Mouse (Mus musculus): Measurements from ENCODE around the gene Mgat3. TPM values are rescaled to one million over a fixed set of nuclear protein-coding genes. Genes with fewer than 3 reads are reported as not detected.

Gene Mgat3
- polyA plus RNA-seq, 1 experiment from 2014 or later, result 0.55 TPM

GRCm38 (mm10) chr15:80233733-80234509 lies 60.4 kb downstream of the Mgat3 start, which contains the start of gene Mief1:
TSS of gene Mief1 (plus strand) at chr15:80234018.
- peaks cover 24% of the 10 kb centered on the region for H3K36me3 ChIP-seq (ENCODE audit: control insufficient read depth, insufficient read depth)
- under 1% methylated on average over 65 of the region's 67 CpGs for WGBS (ENCODE audit: insufficient replicate concordance)
- no peaks in the 10 kb centered on the region for H3K27me3 ChIP-seq (ENCODE audit: control insufficient read depth, insufficient read depth, low read depth, low read length)
- ATAC-seq (ENCODE audit: low read depth), result peak; percentile 97
- peak within 1 kb of the TSS; percentile 86 for H3K4me2 ChIP-seq (ENCODE audit: low read depth, low read length)
- peak within 1 kb of the TSS; percentile 93 for H3K27ac ChIP-seq (ENCODE audit: low read length)
- H3K4me3 ChIP-seq (ENCODE audit: low read depth, low read length), result peak within 1 kb of the TSS; percentile 95
- H3K9me3 ChIP-seq (replicated peaks; ENCODE audit: control insufficient read depth, low read length), result no peaks in the 10 kb centered on the region
- peaks cover 23% of the 10 kb centered on the region for H3K4me1 ChIP-seq (ENCODE audit: control insufficient read depth, low read depth, low read length)
- H3K9ac ChIP-seq (ENCODE audit: low read depth, low read length), result peak within 1 kb of the TSS; percentile 92

- H3K27ac ChIP-seq (ENCODE audit: low read length), result peak within 1 kb of the TSS; percentile 85
- 94% methylated on average over 9 of the region's 9 CpGs for WGBS (ENCODE audit: insufficient replicate concordance)
Observed at GRCm38 (mm10) chr15:80235535-80235934, 62.0 kb downstream of the Mgat3 start, which contains the start of gene AC140267.1. TSS of gene AC140267.1 (plus strand) at chr15:80235835.

GRCm38 (mm10) chr15:80248135-80248534 lies 74.6 kb downstream of the Mgat3 start:
- Histone ChIP-seq H3K4me1 (ENCODE audit: control insufficient read depth, low read depth, low read length) (peaks cover 42% of the 10 kb centered on the region), H3K27ac (ENCODE audit: low read length) (peak overlapping the region; percentile 41), H3K4me3 (ENCODE audit: low read depth, low read length) (no peak overlapping the region), H3K27me3 (ENCODE audit: control insufficient read depth, insufficient read depth, low read depth, low read length) (no peaks in the 10 kb centered on the region), H3K4me2 (ENCODE audit: low read depth, low read length) (no peak overlapping the region), H3K9ac (ENCODE audit: low read depth, low read length) (no peak overlapping the region; the same call in 1 of the 2 replicates), H3K9me3 (replicated peaks; ENCODE audit: control insufficient read depth, low read length) (no peaks in the 10 kb centered on the region), H3K36me3 (ENCODE audit: control insufficient read depth, insufficient read depth) (peaks cover 43% of the 10 kb centered on the region)
- no peak for ATAC-seq (ENCODE audit: low read depth)
- WGBS (ENCODE audit: insufficient replicate concordance), result 90% methylated on average over 12 of the region's 12 CpGs

More at GRCm38 (mm10) chr15:80235535-80235934, 62.0 kb downstream of the Mgat3 start, which contains the start of gene AC140267.1:
- Histone ChIP-seq H3K4me1 (ENCODE audit: control insufficient read depth, low read depth, low read length) (peaks cover 23% of the 10 kb centered on the region), H3K4me2 (ENCODE audit: low read depth, low read length) (peak within 1 kb of the TSS; percentile 79), H3K36me3 (ENCODE audit: control insufficient read depth, insufficient read depth) (peaks cover 31% of the 10 kb centered on the region), H3K9ac (ENCODE audit: low read depth, low read length) (peak within 1 kb of the TSS; percentile 92), H3K27me3 (ENCODE audit: control insufficient read depth, insufficient read depth, low read depth, low read length) (no peaks in the 10 kb centered on the region), H3K4me3 (ENCODE audit: low read depth, low read length) (peak within 1 kb of the TSS; percentile 95), H3K9me3 (replicated peaks; ENCODE audit: control insufficient read depth, low read length) (no peaks in the 10 kb centered on the region)
- ATAC-seq (ENCODE audit: low read depth), result no peak

GRCm38 (mm10) chr15:80248596-80248995 lies 75.1 kb downstream of the Mgat3 start:
- WGBS (ENCODE audit: insufficient replicate concordance), result 81% methylated on average over 1 of the region's 1 CpGs
- H3K27me3 ChIP-seq (ENCODE audit: control insufficient read depth, insufficient read depth, low read depth, low read length), result no peaks in the 10 kb centered on the region
- H3K36me3 ChIP-seq (ENCODE audit: control insufficient read depth, insufficient read depth), result peaks cover 41% of the 10 kb centered on the region
- H3K9me3 ChIP-seq (replicated peaks; ENCODE audit: control insufficient read depth, low read length), result no peaks in the 10 kb centered on the region
- H3K4me2 ChIP-seq (ENCODE audit: low read depth, low read length), result no peak overlapping the region
- ATAC-seq (ENCODE audit: low read depth), result no peak
- H3K4me1 ChIP-seq (ENCODE audit: control insufficient read depth, low read depth, low read length), result peaks cover 47% of the 10 kb centered on the region
- no peak overlapping the region for H3K4me3 ChIP-seq (ENCODE audit: low read depth, low read length)
- H3K27ac ChIP-seq (ENCODE audit: low read length), result peak overlapping the region; percentile 41
- H3K9ac ChIP-seq (ENCODE audit: low read depth, low read length), result no peak overlapping the region

- WGBS (ENCODE audit: insufficient replicate concordance), result 82% methylated on average over 10 of the region's 10 CpGs
- Histone ChIP-seq H3K36me3 (ENCODE audit: control insufficient read depth, insufficient read depth) (peaks cover 37% of the 10 kb centered on the region), H3K27ac (ENCODE audit: low read length) (peak overlapping the region; percentile 97), H3K4me2 (ENCODE audit: low read depth, low read length) (peak overlapping the region; percentile 67; the same call in 1 of the 2 replicates), H3K4me1 (ENCODE audit: control insufficient read depth, low read depth, low read length) (peaks cover 58% of the 10 kb centered on the region), H3K9me3 (replicated peaks; ENCODE audit: control insufficient read depth, low read length) (no peaks in the 10 kb centered on the region), H3K27me3 (ENCODE audit: control insufficient read depth, insufficient read depth, low read depth, low read length) (no peaks in the 10 kb centered on the region), H3K9ac (ENCODE audit: low read depth, low read length) (peak overlapping the region; percentile 67), H3K4me3 (ENCODE audit: low read depth, low read length) (no peak overlapping the region)
- no peak for ATAC-seq (ENCODE audit: low read depth)
Observed at GRCm38 (mm10) chr15:80249672-80250071, 76.2 kb downstream of the Mgat3 start.

GRCm38 (mm10) chr15:80250586-80250985 lies 77.1 kb downstream of the Mgat3 start:
- peak; percentile 35 for ATAC-seq (ENCODE audit: low read depth)
- Histone ChIP-seq H3K4me2 (ENCODE audit: low read depth, low read length) (peak overlapping the region; percentile 67), H3K4me3 (ENCODE audit: low read depth, low read length) (peak overlapping the region; percentile 36), H3K36me3 (ENCODE audit: control insufficient read depth, insufficient read depth) (peaks cover 37% of the 10 kb centered on the region), H3K9ac (ENCODE audit: low read depth, low read length) (peak overlapping the region; percentile 67), H3K27ac (ENCODE audit: low read length) (peak overlapping the region; percentile 97), H3K27me3 (ENCODE audit: control insufficient read depth, insufficient read depth, low read depth, low read length) (no peaks in the 10 kb centered on the region), H3K9me3 (replicated peaks; ENCODE audit: control insufficient read depth, low read length) (no peaks in the 10 kb centered on the region), H3K4me1 (ENCODE audit: control insufficient read depth, low read depth, low read length) (peaks cover 58% of the 10 kb centered on the region)
- WGBS (ENCODE audit: insufficient replicate concordance), result 15% methylated on average over 6 of the region's 6 CpGs

- peak overlapping the region; percentile 99 for H3K27ac ChIP-seq (ENCODE audit: low read length)
- no peak for ATAC-seq (ENCODE audit: low read depth)
- peaks cover 75% of the 10 kb centered on the region for H3K4me1 ChIP-seq (ENCODE audit: control insufficient read depth, low read depth, low read length)
- H3K36me3 ChIP-seq (ENCODE audit: control insufficient read depth, insufficient read depth), result peaks cover 35% of the 10 kb centered on the region
- no peak overlapping the region for H3K4me3 ChIP-seq (ENCODE audit: low read depth, low read length)
- H3K9ac ChIP-seq (ENCODE audit: low read depth, low read length), result no peak overlapping the region
- 70% methylated on average over 2 of the region's 2 CpGs for WGBS (ENCODE audit: insufficient replicate concordance)
- H3K4me2 ChIP-seq (ENCODE audit: low read depth, low read length), result no peak overlapping the region; the same call in 1 of the 2 replicates
- H3K27me3 ChIP-seq (ENCODE audit: control insufficient read depth, insufficient read depth, low read depth, low read length), result no peaks in the 10 kb centered on the region
- H3K9me3 ChIP-seq (replicated peaks; ENCODE audit: control insufficient read depth, low read length), result no peaks in the 10 kb centered on the region
Observed at GRCm38 (mm10) chr15:80253530-80253929, 80.0 kb downstream of the Mgat3 start.

GRCm38 (mm10) chr15:80254207-80254606 lies 80.7 kb downstream of the Mgat3 start:
- H3K4me3 ChIP-seq (ENCODE audit: low read depth, low read length), result peak overlapping the region; percentile 91
- H3K27ac ChIP-seq (ENCODE audit: low read length), result peak overlapping the region; percentile 99
- peaks cover 29% of the 10 kb centered on the region for H3K36me3 ChIP-seq (ENCODE audit: control insufficient read depth, insufficient read depth)
- WGBS (ENCODE audit: insufficient replicate concordance), result 51% methylated on average over 6 of the region's 6 CpGs
- H3K4me1 ChIP-seq (ENCODE audit: control insufficient read depth, low read depth, low read length), result peaks cover 76% of the 10 kb centered on the region
- H3K4me2 ChIP-seq (ENCODE audit: low read depth, low read length), result peak overlapping the region; percentile 97
- H3K9me3 ChIP-seq (replicated peaks; ENCODE audit: control insufficient read depth, low read length), result no peaks in the 10 kb centered on the region
- no peaks in the 10 kb centered on the region for H3K27me3 ChIP-seq (ENCODE audit: control insufficient read depth, insufficient read depth, low read depth, low read length)
- ATAC-seq (ENCODE audit: low read depth), result no peak
- peak overlapping the region; percentile 86 for H3K9ac ChIP-seq (ENCODE audit: low read depth, low read length)
